Mouse (Mus musculus) liver, embryonic 14.5 days (tissue): ENCODE data around the gene 1700001C19Rik. TPM values are rescaled to one million over a fixed set of nuclear protein-coding genes. Genes with fewer than 3 reads are reported as not detected.

ENCODE experiments used
- ATAC-seq: fragments of 200-750 bp; cut with Nextera tagmentation; 2 replicates; pipeline ENCODE4 v1.8.0; 2017; ENCODE audit warnings: moderate number of reproducible peaks, mild to moderate bottlenecking, moderate library complexity; ENCODE audit not compliant: insufficient read depth
- DNase-seq, 3 experiments: peaks; one replicate each; pipeline ENCODE4 v3.0.0-alpha.2; 2012 to 2013; ENCODE audit warnings: low read depth in 3 of 3, low spot score in 3 of 3
- H3K27ac ChIP-seq: fragments of 300-500 bp; sonication (generic); 2 replicates; pipeline ENCODE4 v1.5.1; 2014; ENCODE audit warnings: moderate library complexity, mild to moderate bottlenecking, control low read depth, inconsistent platforms
- H3K27me3 ChIP-seq: fragments of 300-500 bp; sonication (generic); 2 replicates; pipeline ENCODE4 v1.6.1; 2014; ENCODE audit warnings: mild to moderate bottlenecking, low read length, moderate library complexity; ENCODE audit not compliant: control insufficient read depth, insufficient read depth
- H3K36me3 ChIP-seq: fragments of 300-500 bp; sonication (generic); replicated peaks from 2 replicates; pipeline ENCODE4 v1.6.1; 2014; ENCODE audit warnings: low read depth; ENCODE audit not compliant: control insufficient read depth, insufficient read depth
- H3K4me1 ChIP-seq, 2 experiments: fragments of 200-500 bp in 1 of 2; fragments of 300-500 bp in 1 of 2; sonication (generic) in 1 of 2; replicated peaks; 2 replicates each; pipeline ENCODE4 v1.6.1; 2012 to 2014; ENCODE audit warnings: antibody characterized with exemption in 1 of 2, inconsistent platforms in 1 of 2, low read length in 1 of 2; ENCODE audit not compliant: control insufficient read depth in 2 of 2, insufficient read depth in 2 of 2
- H3K4me2 ChIP-seq: fragments of 300-500 bp; sonication (generic); 2 replicates; pipeline ENCODE4 v1.6.1; 2014; ENCODE audit warnings: low read depth, mild to moderate bottlenecking, control low read depth, moderate library complexity
- H3K4me3 ChIP-seq, 2 experiments: fragments of 200-500 bp in 1 of 2; fragments of 300-500 bp in 1 of 2; sonication (generic) in 1 of 2; 2 replicates each; pipeline ENCODE4 v1.5.1; 2012 to 2014; ENCODE audit warnings: low read depth in 2 of 2, low read length in 2 of 2, mild to moderate bottlenecking in 2 of 2, control low read depth in 1 of 2, inconsistent platforms in 1 of 2, moderate library complexity in 1 of 2; ENCODE audit not compliant: insufficient read depth in 1 of 2
- H3K9ac ChIP-seq: fragments of 300-500 bp; sonication (generic); replicated peaks from 2 replicates; pipeline ENCODE4 v1.6.1; 2014; ENCODE audit warnings: mild to moderate bottlenecking, control low read depth, moderate library complexity
- H3K9me3 ChIP-seq: fragments of 300-500 bp; sonication (generic); 2 replicates; pipeline ENCODE4 v1.6.1; 2016; ENCODE audit warnings: low read length, mixed read lengths; ENCODE audit not compliant: control insufficient read depth
- CTCF ChIP-seq: IDR thresholded peaks from 2 replicates; pipeline ENCODE4 v1.5.1; 2016; ENCODE audit warnings: antibody characterized with exemption, low read depth, control low read depth
- EP300 ChIP-seq: IDR thresholded peaks from 2 replicates; pipeline ENCODE4 v1.6.1; 2016; ENCODE audit warnings: antibody characterized with exemption, low read depth
- WGBS: fragments of 180-500 bp; shearing (Covaris S2); extraction: QIAGEN DNeasy Blood & Tissue Kit; methylation state at CpG from one replicate; pipeline ENCODE4 v1.1.7; 2014; ENCODE audit not compliant: insufficient replicate concordance; 5-methylcytosine and 5-hydroxymethylcytosine counted together
- polyA plus RNA-seq, 2 experiments: library from polyadenylated mRNA; depleted of rRNA in 1 of 2; stranded (reverse) in 1 of 2; unstranded in 1 of 2; fragments of >200 nt; fragmentation: Nextera tagmentation in 1 of 2; extraction: Ambion mirVana in 1 of 2; gene quantifications; 2 replicates each; pipeline versions ENCODE4 v1.2.1 to v1.2.3; 2012 to 2014

1700001C19Rik gene
- polyA plus RNA-seq, 2 experiments: 0.89 to 1.1 TPM

GRCm38 (mm10) chr17:47381917-47382316 lies 55.3 kb downstream of the 1700001C19Rik start:
- Histone ChIP-seq H3K4me3 (no peak overlapping the region), H3K4me2 (no peak overlapping the region), H3K27me3 (no peaks in the 10 kb centered on the region), H3K9me3 (no peaks in the 10 kb centered on the region; the same call in 1 of the 2 replicates), H3K36me3 (peaks cover 3% of the 10 kb centered on the region), H3K9ac (no peak overlapping the region), H3K27ac (no peak overlapping the region), H3K4me1 (no peaks in the 10 kb centered on the region)
- ATAC-seq (no peak), DNase-seq (no peak)
- no peak for TF ChIP-seq CTCF
- 76% methylated on average over 11 of the region's 11 CpGs for WGBS

GRCm38 (mm10) chr17:47378133-47378532 lies 59.0 kb downstream of the 1700001C19Rik start:
- peaks cover 18% of the 10 kb centered on the region for H3K36me3 ChIP-seq
- H3K4me2 ChIP-seq: no peak overlapping the region
- ATAC-seq (no peak), DNase-seq (no peak)
- peak; percentile 40 for TF ChIP-seq CTCF
- no peak for TF ChIP-seq EP300
- H3K4me1 ChIP-seq: no peaks in the 10 kb centered on the region
- 80% methylated on average over 15 of the region's 15 CpGs for whole genome bisulfite sequencing
- H3K9ac ChIP-seq: no peak overlapping the region
- H3K4me3 ChIP-seq: no peak overlapping the region
- H3K27me3 ChIP-seq: no peaks in the 10 kb centered on the region
- H3K9me3 ChIP-seq: no peaks in the 10 kb centered on the region
- H3K27ac ChIP-seq: no peak overlapping the region

- DNase-seq (no peak), ATAC-seq (no peak)
- no peaks in the 10 kb centered on the region for H3K27me3 ChIP-seq
- no peak overlapping the region for H3K4me2 ChIP-seq
- H3K9ac ChIP-seq: no peak overlapping the region
- no peak overlapping the region for H3K4me3 ChIP-seq
- WGBS: 78% methylated on average over 6 of the region's 6 CpGs
- H3K36me3 ChIP-seq: peaks cover 26% of the 10 kb centered on the region
- H3K4me1 ChIP-seq: no peaks in the 10 kb centered on the region
- H3K27ac ChIP-seq: no peak overlapping the region
- no peak for TF ChIP-seq EP300
- H3K9me3 ChIP-seq: no peaks in the 10 kb centered on the region
Observed at GRCm38 (mm10) chr17:47376779-47377280, 60.3 kb downstream of the 1700001C19Rik start.

GRCm38 (mm10) chr17:47373991-47374390 lies 63.2 kb downstream of the 1700001C19Rik start:
- WGBS: 75% methylated on average over 6 of the region's 6 CpGs
- H3K27ac ChIP-seq: no peak overlapping the region
- H3K36me3 ChIP-seq: peaks cover 26% of the 10 kb centered on the region
- TF ChIP-seq CTCF (no peak), EP300 (no peak)
- H3K4me1 ChIP-seq: peaks cover 0 to 2% of the 10 kb centered on the region in 2 experiments; a peak in 2 of 4 replicates
- H3K9ac ChIP-seq: no peak overlapping the region
- no peak overlapping the region for H3K4me2 ChIP-seq
- no peaks in the 10 kb centered on the region for H3K27me3 ChIP-seq
- no peak overlapping the region for H3K4me3 ChIP-seq
- ATAC-seq (no peak), DNase-seq (no peak)
- no peaks in the 10 kb centered on the region for H3K9me3 ChIP-seq

GRCm38 (mm10) chr17:47371451-47371850 lies 65.7 kb downstream of the 1700001C19Rik start:
- TF ChIP-seq CTCF (peak; percentile 89), EP300 (no peak)
- Histone ChIP-seq H3K27me3 (no peaks in the 10 kb centered on the region), H3K27ac (no peak overlapping the region), H3K4me2 (no peak overlapping the region), H3K4me3 (no peak overlapping the region), H3K9ac (no peak overlapping the region), H3K4me1 (peaks cover 0 to 4% of the 10 kb centered on the region in 2 experiments; a peak in 3 of 4 replicates), H3K36me3 (peaks cover 22% of the 10 kb centered on the region), H3K9me3 (no peaks in the 10 kb centered on the region)
- WGBS: 7% methylated on average over 4 of the region's 4 CpGs
- DNase-seq: peak; percentile 50 to 68 (median 62)
- peak; percentile 55; the same call in 1 of the 2 replicates for ATAC-seq
